Mouse (Mus musculus): ENCODE measurements around the gene Scarf1. TPM values are rescaled to one million over a fixed set of nuclear protein-coding genes. Genes with fewer than 3 reads are reported as not detected.
A peak's percentile ranks its signal among the peaks of the same experiment; 100 is the strongest.

Scarf1 gene
- total and polyA plus RNA-seq, 3 experiments = 0.24 to 0.90 (median 0.76) TPM

GRCm38 (mm10) chr11:75560530-75561409, 47.4 kb downstream of the Scarf1 start (continued):
- peak; percentile 99 for TF ChIP-seq MAZ (IDR thresholded peaks at IDR 0.05; ENCODE audit: low read depth, low read length)
- TF ChIP-seq RAD21 (IDR thresholded peaks at IDR 0.05; ENCODE audit: low read depth, low read length) = no peak; the same call in 1 of the 2 replicates
- no peak for TF ChIP-seq TBP (conservative IDR thresholded peaks at IDR 0.05; ENCODE audit: low read depth, low read length)
- peak; percentile 25; the same call in 1 of the 2 replicates for TF ChIP-seq MYC (IDR thresholded peaks at IDR 0.05; ENCODE audit: low read depth, low read length)
- peak; percentile 88 for TF ChIP-seq MEF2A (IDR thresholded peaks at IDR 0.05; ENCODE audit: borderline replicate concordance, low read depth, low read length)
- peak; percentile 69 for TF ChIP-seq MXI1 (IDR thresholded peaks at IDR 0.05; ENCODE audit: low read depth, low read length)

- peaks cover 6% of the 10 kb centered on the region for H3K9me3 ChIP-seq (replicated peaks; ENCODE audit: low read length)
- H3K27me3 ChIP-seq (replicated peaks) = no peaks in the 10 kb centered on the region
- DNase-seq (ENCODE audit: extremely low read depth) = no peak
- peak overlapping the region; percentile 68 for H3K27ac ChIP-seq (ENCODE audit: insufficient read depth, low read depth)
- TF ChIP-seq ELF1 (IDR thresholded peaks at IDR 0.05; ENCODE audit: low read depth, low read length) (no peak), JUND (conservative IDR thresholded peaks at IDR 0.05; ENCODE audit: low read depth, low read length) (no peak), MXI1 (IDR thresholded peaks at IDR 0.05; ENCODE audit: low read depth, low read length) (peak; percentile 22), NRF1 (IDR thresholded peaks at IDR 0.05; ENCODE audit: low read depth, low read length) (no peak), MYC (IDR thresholded peaks at IDR 0.05; ENCODE audit: low read depth, low read length) (no peak; the same call in 1 of the 2 replicates), MAX (IDR thresholded peaks at IDR 0.05; ENCODE audit: low read length) (0 out of 2 replicates have a peak, but pooled peaks have one; percentile 6), UBTF (IDR thresholded peaks at IDR 0.05; ENCODE audit: low read depth, low read length) (0 out of 2 replicates have a peak, but pooled peaks have one; percentile 13), MAFK (IDR thresholded peaks at IDR 0.05; ENCODE audit: insufficient replicate concordance, low read length) (no peak), RAD21 (IDR thresholded peaks at IDR 0.05; ENCODE audit: low read depth, low read length) (no peak), SMC3 (IDR thresholded peaks at IDR 0.05; ENCODE audit: low read depth, low read length) (no peak), POLR2AphosphoS2 (IDR thresholded peaks at IDR 0.05; ENCODE audit: low read depth, low read length) (no peak)
- peak overlapping the region; percentile 27 for H3K9ac ChIP-seq (ENCODE audit: insufficient read depth, low read depth)
- peak overlapping the region in 1 of 3 experiments; percentile 25 for H3K4me3 ChIP-seq (replicated peaks in 1 of 3; ENCODE audit: low read depth in 2 of 3, low read length in 2 of 3, poor library complexity in 1 of 3)
- in situ Hi-C loops (cut with MboI; ENCODE audit: low pct_ligation_motif_present, low pct_unique_long_range_greater_than_20kb, low sequenced_read_pairs) = no loop called here
- no peaks in the 10 kb centered on the region for H3K79me2 ChIP-seq (replicated peaks; ENCODE audit: control insufficient read depth, extremely low read depth, insufficient read depth, poor library complexity, severe bottlenecking)
- dilution Hi-C loops (cut with MboI; ENCODE audit: extremely low pct_ligation_motif_present, extremely low pct_unique_long_range_greater_than_20kb, low sequenced_read_pairs) = no loop called here
- H3K4me1 ChIP-seq (ENCODE audit: control insufficient read depth in 1 of 2, insufficient read depth in 2 of 2) = peaks cover 45 to 79% of the 10 kb centered on the region in 2 experiments
- H3K4me2 ChIP-seq (ENCODE audit: insufficient read depth, low read depth, poor library complexity, severe bottlenecking) = peak overlapping the region; percentile 52
- peaks cover 0 to 38% of the 10 kb centered on the region in 2 experiments for H3K36me3 ChIP-seq (replicated peaks in 1 of 2; ENCODE audit: control insufficient read depth in 1 of 2, insufficient read depth in 1 of 2, low read length in 1 of 2)
Measured at GRCm38 (mm10) chr11:75561410-75561791, 48.1 kb downstream of the Scarf1 start.

GRCm38 (mm10) chr11:75562840-75563239, 49.5 kb downstream of the Scarf1 start:
- Histone ChIP-seq H3K4me3 (replicated peaks in 1 of 3; ENCODE audit: low read depth in 2 of 3, low read length in 2 of 3, poor library complexity in 1 of 3) (peak overlapping the region; percentile 44 to 53 (median 45)), H3K9me3 (replicated peaks; ENCODE audit: low read length) (peaks cover 6% of the 10 kb centered on the region), H3K27me3 (replicated peaks) (no peaks in the 10 kb centered on the region), H3K79me2 (replicated peaks; ENCODE audit: control insufficient read depth, extremely low read depth, insufficient read depth, poor library complexity, severe bottlenecking) (no peaks in the 10 kb centered on the region), H3K9ac (ENCODE audit: insufficient read depth, low read depth) (peak overlapping the region; percentile 68; the same call in 1 of the 2 replicates), H3K27ac (ENCODE audit: insufficient read depth, low read depth) (peak overlapping the region; percentile 98), H3K4me2 (ENCODE audit: insufficient read depth, low read depth, poor library complexity, severe bottlenecking) (peak overlapping the region; percentile 89), H3K36me3 (replicated peaks in 1 of 2; ENCODE audit: control insufficient read depth in 1 of 2, insufficient read depth in 1 of 2, low read length in 1 of 2) (peaks cover 3 to 44% of the 10 kb centered on the region in 2 experiments), H3K4me1 (ENCODE audit: control insufficient read depth in 1 of 2, insufficient read depth in 2 of 2) (peaks cover 45 to 91% of the 10 kb centered on the region in 2 experiments)
- dilution Hi-C loops (cut with MboI; ENCODE audit: extremely low pct_ligation_motif_present, extremely low pct_unique_long_range_greater_than_20kb, low sequenced_read_pairs) (no loop called here), in situ Hi-C loops (cut with MboI; ENCODE audit: low pct_ligation_motif_present, low pct_unique_long_range_greater_than_20kb, low sequenced_read_pairs) (no loop called here)
- peak; percentile 39 for DNase-seq (ENCODE audit: extremely low read depth)
- TF ChIP-seq ZNF384 (IDR thresholded peaks at IDR 0.05; ENCODE audit: low read depth, low read length) (0 out of 2 replicates have a peak, but pooled peaks have one; percentile 4), SIN3A (IDR thresholded peaks at IDR 0.05; ENCODE audit: low read length) (peak; percentile 76), NRF1 (IDR thresholded peaks at IDR 0.05; ENCODE audit: low read depth, low read length) (no peak; the same call in 1 of the 2 replicates), ZKSCAN1 (IDR thresholded peaks at IDR 0.05; ENCODE audit: borderline replicate concordance, low read depth, low read length) (no peak), SMC3 (IDR thresholded peaks at IDR 0.05; ENCODE audit: low read depth, low read length) (peak; percentile 70), TCF12 (IDR thresholded peaks at IDR 0.05; ENCODE audit: low read depth, low read length) (peak; percentile 45; the same call in 1 of the 2 replicates), CTCF (conservative IDR thresholded peaks at IDR 0.05 in 1 of 2, IDR thresholded peaks at IDR 0.05 in 1 of 2; ENCODE audit: low read depth in 2 of 2, low read length in 2 of 2) (peak in 1 of 2 experiments; percentile 80; a peak in 2 of 4 replicates), ETS1 (conservative IDR thresholded peaks at IDR 0.05; ENCODE audit: low read depth, low read length) (peak; percentile 31; the same call in 1 of the 2 replicates), ELF1 (IDR thresholded peaks at IDR 0.05; ENCODE audit: low read depth, low read length) (0 out of 2 replicates have a peak, but pooled peaks have one; percentile 29), JUND (conservative IDR thresholded peaks at IDR 0.05; ENCODE audit: low read depth, low read length) (no peak), POLR2A (IDR thresholded peaks at IDR 0.05; ENCODE audit: low read depth, low read length) (no peak), BHLHE40 (IDR thresholded peaks at IDR 0.05; ENCODE audit: low read depth, low read length) (no peak), MAFK (IDR thresholded peaks at IDR 0.05; ENCODE audit: insufficient replicate concordance, low read length) (no peak), ZMIZ1 (IDR thresholded peaks at IDR 0.05; ENCODE audit: low read depth, low read length) (no peak), NELFE (IDR thresholded peaks at IDR 0.05; ENCODE audit: low read depth, low read length) (peak; percentile 44; the same call in 1 of the 2 replicates), IRF4 (IDR thresholded peaks at IDR 0.05; ENCODE audit: low read depth, low read length) (peak; percentile 53; the same call in 1 of the 2 replicates), MAX (IDR thresholded peaks at IDR 0.05; ENCODE audit: low read length) (0 out of 2 replicates have a peak, but pooled peaks have one; percentile 32), MXI1 (IDR thresholded peaks at IDR 0.05; ENCODE audit: low read depth, low read length) (peak; percentile 71), MEF2A (IDR thresholded peaks at IDR 0.05; ENCODE audit: borderline replicate concordance, low read depth, low read length) (peak; percentile 33; the same call in 1 of the 2 replicates)

Measured in CH12.LX (cell line).